Mouse (Mus musculus): ENCODE results near the gene Ctc1.

GRCm38 (mm10) chr11:69064259-69065133 lies 48.8 kb downstream of the Ctc1 start:
- TF ChIP-seq CTCF (IDR thresholded peaks at IDR 0.05; ENCODE audit: insufficient read depth, low read depth, low read length), result no peak
- no peak for TF ChIP-seq POLR2A (IDR thresholded peaks at IDR 0.05; ENCODE audit: insufficient read depth, low read depth, low read length)
